ENCODE assay signal across 8 mouse cellular contexts in the genomic region with DNA sequence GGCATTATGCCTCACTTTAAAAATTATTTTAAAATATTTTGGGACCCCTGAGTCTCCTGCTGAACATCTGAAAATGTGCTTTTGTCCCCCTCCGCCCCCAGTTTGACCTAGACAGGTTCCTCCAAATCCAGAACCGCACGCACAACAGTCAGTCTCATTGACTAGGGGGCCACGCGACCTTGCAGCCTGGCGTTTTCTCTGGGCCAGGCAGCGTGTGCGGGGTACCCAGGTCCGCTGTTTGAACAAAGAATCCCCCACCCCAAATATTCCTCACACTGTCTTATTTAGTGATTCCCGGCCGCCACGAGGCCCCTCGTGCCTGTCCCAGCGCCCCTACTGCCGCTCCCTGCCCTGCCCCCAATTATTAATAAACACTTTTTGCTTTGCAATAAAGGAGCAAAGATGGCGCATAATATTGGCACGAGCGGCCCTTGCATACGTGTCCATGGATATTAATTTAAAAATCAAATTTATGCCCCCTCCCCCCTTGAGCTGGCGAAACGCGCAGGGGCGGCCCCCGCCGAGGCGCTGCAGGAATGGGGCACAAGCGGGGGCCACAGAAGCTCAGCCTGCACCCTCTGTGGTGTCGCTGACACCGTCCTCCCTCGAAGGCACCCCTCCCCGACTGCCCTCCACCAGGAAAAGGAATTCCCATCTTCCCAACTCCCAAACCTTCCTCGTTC. TPM values are rescaled to one million over a fixed set of nuclear protein-coding genes. Genes with fewer than 3 reads are reported as not detected.
DNase-seq lines count a peak whose midpoint lies in the region; ATAC-seq and TF ChIP-seq lines count a peak whose summit lies in the region.

No protein-coding gene starts in this region.

- 1% methylated on average over 32 of the region's 32 CpGs for WGBS in liver, embryonic 11.5 days
- under 1% methylated on average over 32 of the region's 32 CpGs for WGBS in olfactory bulb, adult 2 months

- no peak for ATAC-seq in liver, embryonic 11.5 days (replicated peaks; ENCODE audit: low FRiP score)

- H3K27ac ChIP-seq in liver, embryonic 11.5 days (ENCODE audit: low read depth, low read length), result peak overlapping the region; percentile 80
- no peak overlapping the region for H3K27ac ChIP-seq in olfactory bulb, adult 2 months (ENCODE audit: insufficient read depth, low read depth, low read length)

- intact Hi-C loops in heart, postnatal 25 days (cut with DNase I), result loop anchor here (2.0 kb wide), 1 partner anchor 172 kb away; no protein-coding TSS in a partner anchor
- intact Hi-C loops in heart, postnatal 36 days (cut with DNase I), result loop anchor here (1.0 kb wide), 1 partner anchor 172 kb away; no protein-coding TSS in a partner anchor
- intact Hi-C loops in left cerebral cortex, postnatal 25 days (cut with DNase I), result loop anchor here (1.0 kb wide), 1 partner anchor 258 kb away; no protein-coding TSS in a partner anchor

- no peaks in the 10 kb centered on the region for H3K9me3 ChIP-seq in liver, embryonic 11.5 days (ENCODE audit: control insufficient read depth, low read length)

- peak overlapping the region; percentile 60 for H3K4me3 ChIP-seq in liver, embryonic 11.5 days (ENCODE audit: low read depth, low read length)
- peak overlapping the region; percentile 39; the same call in 1 of the 2 replicates for H3K4me3 ChIP-seq in olfactory bulb, adult 2 months (ENCODE audit: insufficient read depth, low read depth, low read length)

- TF ChIP-seq POLR2A in brain, embryonic 14.5 days (IDR thresholded peaks at IDR 0.05; ENCODE audit: borderline replicate concordance, extremely low read depth, insufficient read depth, insufficient read length, poor library complexity, severe bottlenecking), result no peak
- TF ChIP-seq POLR2A in olfactory bulb, adult 2 months (IDR thresholded peaks at IDR 0.05; ENCODE audit: insufficient read depth, low read depth, low read length), result no peak

- H3K4me1 ChIP-seq in liver, embryonic 11.5 days (replicated peaks; ENCODE audit: control insufficient read depth, insufficient read depth, low read length), result peaks cover 12% of the 10 kb centered on the region; the same call in 1 of the 2 replicates
- H3K4me1 ChIP-seq in olfactory bulb, adult 2 months (ENCODE audit: control insufficient read depth, insufficient read depth, low read length), result peaks cover 47% of the 10 kb centered on the region

- H3K9ac ChIP-seq in liver, embryonic 11.5 days (ENCODE audit: low read depth, low read length), result peak overlapping the region; percentile 56

- peak; percentile 95 for DNase-seq in heart, adult 11 months
- DNase-seq in heart, postnatal 25 days (ENCODE audit: low spot score), result no peak
- peak; percentile 23 for DNase-seq in brain, embryonic 14.5 days (ENCODE audit: low read depth)
- peak; percentile 29 to 47 for DNase-seq in heart, postnatal 36 days
- DNase-seq in liver, embryonic 11.5 days (ENCODE audit: low spot score), result no peak
- no peak for DNase-seq in left cerebral cortex, postnatal 25 days (ENCODE audit: low spot score in 2 of 2)
- DNase-seq in thymus, postnatal 14 days, result no peak

- H3K27me3 ChIP-seq in liver, embryonic 11.5 days (replicated peaks; ENCODE audit: control insufficient read depth, insufficient read depth, low read length), result peaks cover 64% of the 10 kb centered on the region

- H3K4me2 ChIP-seq in liver, embryonic 11.5 days, result peak overlapping the region; percentile 76

- peaks cover 5% of the 10 kb centered on the region; the same call in 1 of the 2 replicates for H3K36me3 ChIP-seq in liver, embryonic 11.5 days (ENCODE audit: control insufficient read depth, insufficient read depth, low read length)

- no peak for TF ChIP-seq CTCF in brain, embryonic 14.5 days (IDR thresholded peaks at IDR 0.05; ENCODE audit: borderline replicate concordance, extremely low read depth, insufficient read depth, insufficient read length)
- TF ChIP-seq CTCF in olfactory bulb, adult 2 months (IDR thresholded peaks at IDR 0.05; ENCODE audit: insufficient read depth, low read depth, low read length), result no peak

RNA-seq across cellular contexts. Expression of a gene that starts 0.9 kb away (rescaled TPM):
- total RNA-seq in heart, postnatal 25 days (2021), result 10 to 100 TPM; 41.2 to 42.1 TPM
- polyA plus RNA-seq in brain, embryonic 14.5 days (2012; rRNA removed), result 46.2 and 55.4 TPM in 2 replicates
- total RNA-seq in heart, postnatal 36 days (2021), result 10 to 100 TPM; 30.6 to 35.2 TPM
- polyA plus RNA-seq in liver, embryonic 11.5 days (2014; fragmentation: Nextera tagmentation; extraction: Ambion mirVana), result 60.5 and 69.2 TPM in 2 replicates
- not detected in 2 replicates for polyA plus RNA-seq in olfactory bulb, adult 2 months (2012; ENCODE audit: insufficient read depth, insufficient read length, low replicate concordance, missing spikeins)
- 10 to 100 TPM; 44.4 to 52.2 TPM for total RNA-seq in left cerebral cortex, postnatal 25 days (2021)

RNA-seq across cellular contexts. Expression of a gene that starts 23.9 kb away (rescaled TPM):
- total RNA-seq in heart, postnatal 25 days (2021), result 10 to 100 TPM; 11.9 to 14.7 TPM
- 40.7 and 42.2 TPM in 2 replicates for polyA plus RNA-seq in brain, embryonic 14.5 days (2012; rRNA removed)
- 10 to 100 TPM; 13.8 to 15.4 TPM for total RNA-seq in heart, postnatal 36 days (2021)
- polyA plus RNA-seq in liver, embryonic 11.5 days (2014; fragmentation: Nextera tagmentation; extraction: Ambion mirVana), result 16.2 and 20.9 TPM in 2 replicates
- polyA plus RNA-seq in olfactory bulb, adult 2 months (2012; ENCODE audit: insufficient read depth, insufficient read length, low replicate concordance, missing spikeins), result not detected in 2 replicates
- total RNA-seq in left cerebral cortex, postnatal 25 days (2021), result 10 to 100 TPM; 24.4 to 25.3 TPM

RNA-seq across cellular contexts. Expression of a gene that starts 42.5 kb away (rescaled TPM):
- total RNA-seq in heart, postnatal 25 days (2021), result not detected
- polyA plus RNA-seq in brain, embryonic 14.5 days (2012; rRNA removed), result 24.6 and 28.4 TPM in 2 replicates
- not detected for total RNA-seq in heart, postnatal 36 days (2021)
- polyA plus RNA-seq in liver, embryonic 11.5 days (2014; fragmentation: Nextera tagmentation; extraction: Ambion mirVana), result 0.12 and 0.43 TPM in 2 replicates
- polyA plus RNA-seq in olfactory bulb, adult 2 months (2012; ENCODE audit: insufficient read depth, insufficient read length, low replicate concordance, missing spikeins), result not detected in 2 replicates
- not detected for total RNA-seq in left cerebral cortex, postnatal 25 days (2021)

Comparison
In these comparisons a context has a peak if more than half of its experiments do, and no peak if none do; other contexts are left out.
1. DNase-seq: peak in heart, adult 11 months (single experiment), brain, embryonic 14.5 days (single experiment) and heart, postnatal 36 days (2 of 2); none in heart, postnatal 25 days (single experiment), liver, embryonic 11.5 days (single experiment), left cerebral cortex, postnatal 25 days (0 of 2) and thymus, postnatal 14 days (single experiment).